Mouse (Mus musculus) CH12.LX (cell line): ENCODE results near the gene Lpar1. TPM values are rescaled to one million over a fixed set of nuclear protein-coding genes. Genes with fewer than 3 reads are reported as not detected.

Source experiments
- DNase-seq: peaks from one replicate; pipeline ENCODE4 v3.0.0-alpha.2; 2013; ENCODE audit errors: extremely low read depth
- H3K27ac ChIP-seq: 2 replicates; pipeline ENCODE4 v1.5.1; 2012; ENCODE audit warnings: low read depth, mild to moderate bottlenecking, control low read depth, moderate library complexity; ENCODE audit not compliant: insufficient read depth
- H3K27me3 ChIP-seq: replicated peaks from 2 replicates; pipeline ENCODE3; 2012; ENCODE audit warnings: inconsistent platforms
- H3K36me3 ChIP-seq, 2 experiments: replicated peaks in 1 of 2; 2 replicates each; pipeline versions ENCODE3 to v1.6.1; 2012; ENCODE audit warnings: inconsistent platforms in 1 of 2, low read length in 1 of 2, mild to moderate bottlenecking in 1 of 2, mixed read lengths in 1 of 2, moderate library complexity in 1 of 2; ENCODE audit not compliant: control insufficient read depth in 1 of 2, insufficient read depth in 1 of 2
- H3K4me1 ChIP-seq, 2 experiments: 2 replicates each; pipeline ENCODE4 v1.6.1; 2012; ENCODE audit warnings: inconsistent platforms in 1 of 2, moderate library complexity in 1 of 2; ENCODE audit not compliant: insufficient read depth in 2 of 2, control insufficient read depth in 1 of 2
- H3K4me2 ChIP-seq: 2 replicates; pipeline ENCODE4 v1.6.1; 2012; ENCODE audit warnings: low read depth, mild to moderate bottlenecking, control low read depth; ENCODE audit not compliant: poor library complexity, insufficient read depth, severe bottlenecking
- H3K4me3 ChIP-seq, 3 experiments: fragments of 150-350 bp in 1 of 3; sonication (generic) in 1 of 3; replicated peaks in 1 of 3; 2 replicates each; pipeline versions ENCODE3 to v1.5.1; 2011 to 2012; ENCODE audit warnings: low read depth in 2 of 3, low read length in 2 of 3, mild to moderate bottlenecking in 2 of 3, moderate library complexity in 2 of 3, control low read depth in 1 of 3, improper control_type of control experiment in 1 of 3, inconsistent platforms in 1 of 3, mixed read lengths in 1 of 3; ENCODE audit not compliant: poor library complexity in 1 of 3
- H3K79me2 ChIP-seq: replicated peaks from 2 replicates; pipeline ENCODE4 v1.6.1; 2012; ENCODE audit warnings: mild to moderate bottlenecking, moderate library complexity; ENCODE audit not compliant: control insufficient read depth, poor library complexity, insufficient read depth, severe bottlenecking; ENCODE audit errors: extremely low read depth
- H3K9ac ChIP-seq: 2 replicates; pipeline ENCODE4 v1.6.1; 2012; ENCODE audit warnings: low read depth, mild to moderate bottlenecking, control low read depth, moderate library complexity; ENCODE audit not compliant: insufficient read depth
- H3K9me3 ChIP-seq: replicated peaks from 2 replicates; pipeline ENCODE3; 2012; ENCODE audit warnings: low read length, inconsistent platforms, mixed read lengths
- CHD1 ChIP-seq: IDR thresholded peaks from 2 replicates; pipeline ENCODE4 v1.6.1; 2012; ENCODE audit warnings: low read depth, low read length, improper control_type of control experiment, inconsistent platforms
- CTCF ChIP-seq, 2 experiments: IDR thresholded peaks in 1 of 2; conservative IDR thresholded peaks in 1 of 2; 2 replicates each; pipeline ENCODE4 v1.5.1; 2011 to 2012; ENCODE audit warnings: low read depth in 2 of 2, low read length in 2 of 2, improper control_type of control experiment in 1 of 2, inconsistent platforms in 1 of 2, mild to moderate bottlenecking in 1 of 2, moderate library complexity in 1 of 2
- ELF1 ChIP-seq: IDR thresholded peaks from 2 replicates; pipeline ENCODE4 v1.6.1; 2014; ENCODE audit warnings: low read depth, mild to moderate bottlenecking, inconsistent platforms, low read length, improper control_type of control experiment
- EP300 ChIP-seq: IDR thresholded peaks from 2 replicates; pipeline ENCODE4 v1.6.1; 2011; ENCODE audit warnings: low read length, improper control_type of control experiment
- GABPA ChIP-seq: IDR thresholded peaks from 2 replicates; pipeline ENCODE4 v1.6.1; 2012; ENCODE audit warnings: low read depth, low read length, improper control_type of control experiment, inconsistent platforms; ENCODE audit not compliant: insufficient replicate concordance
- HCFC1 ChIP-seq: IDR thresholded peaks from 2 replicates; pipeline ENCODE4 v1.6.1; 2012; ENCODE audit warnings: low read depth, mild to moderate bottlenecking, inconsistent platforms, low read length, improper control_type of control experiment
- JUND ChIP-seq: conservative IDR thresholded peaks from 2 replicates; pipeline ENCODE4 v1.6.1; 2011; ENCODE audit warnings: low read depth, low read length, improper control_type of control experiment
- MAZ ChIP-seq: IDR thresholded peaks from 2 replicates; pipeline ENCODE4 v1.6.1; 2012; ENCODE audit warnings: low read depth, mild to moderate bottlenecking, inconsistent platforms, low read length, improper control_type of control experiment, moderate library complexity
- MEF2A ChIP-seq: IDR thresholded peaks from 2 replicates; pipeline ENCODE4 v1.6.1; 2014; ENCODE audit warnings: low read depth, mild to moderate bottlenecking, inconsistent platforms, low read length, improper control_type of control experiment, borderline replicate concordance
- MXI1 ChIP-seq: IDR thresholded peaks from 2 replicates; pipeline ENCODE4 v1.6.1; 2011; ENCODE audit warnings: mild to moderate bottlenecking, low read depth, low read length, improper control_type of control experiment
- NELFE ChIP-seq: IDR thresholded peaks from 2 replicates; pipeline ENCODE4 v1.6.1; 2011; ENCODE audit warnings: low read depth, low read length, improper control_type of control experiment
- PAX5 ChIP-seq: IDR thresholded peaks from 2 replicates; pipeline ENCODE4 v1.6.1; 2012; ENCODE audit warnings: low read length, inconsistent platforms, mixed read lengths
- POLR2AphosphoS2 ChIP-seq: IDR thresholded peaks from 2 replicates; pipeline ENCODE4 v1.6.1; 2011; ENCODE audit warnings: low read depth, low read length, improper control_type of control experiment
- RAD21 ChIP-seq: IDR thresholded peaks from 2 replicates; pipeline ENCODE4 v1.6.1; 2011; ENCODE audit warnings: low read depth, mild to moderate bottlenecking, low read length, improper control_type of control experiment, moderate library complexity
- TBP ChIP-seq: conservative IDR thresholded peaks from 2 replicates; pipeline ENCODE4 v1.6.1; 2011; ENCODE audit warnings: low read depth, low read length, improper control_type of control experiment
- TCF12 ChIP-seq: IDR thresholded peaks from 2 replicates; pipeline ENCODE4 v1.6.1; 2014; ENCODE audit warnings: low read depth, mild to moderate bottlenecking, inconsistent platforms, low read length, improper control_type of control experiment
- UBTF ChIP-seq: IDR thresholded peaks from 2 replicates; pipeline ENCODE4 v1.6.1; 2012; ENCODE audit warnings: low read depth, mild to moderate bottlenecking, inconsistent platforms, low read length, improper control_type of control experiment, moderate library complexity
- USF1 ChIP-seq: IDR thresholded peaks from 2 replicates; pipeline ENCODE4 v1.6.1; 2014; ENCODE audit warnings: low read depth, mild to moderate bottlenecking, inconsistent platforms, low read length, improper control_type of control experiment
- ZKSCAN1 ChIP-seq: IDR thresholded peaks from 2 replicates; pipeline ENCODE4 v1.6.1; 2012; ENCODE audit warnings: low read depth, inconsistent platforms, low read length, improper control_type of control experiment, borderline replicate concordance
- ZMIZ1 ChIP-seq: IDR thresholded peaks from 2 replicates; pipeline ENCODE4 v1.6.1; 2012; ENCODE audit warnings: low read depth, mild to moderate bottlenecking, inconsistent platforms, low read length, improper control_type of control experiment
- ZNF384 ChIP-seq: IDR thresholded peaks from 2 replicates; pipeline ENCODE4 v1.6.1; 2012; ENCODE audit warnings: low read depth, low read length, improper control_type of control experiment, inconsistent platforms
- dilution Hi-C: fragments of 300-500 bp; cut with MboI; formaldehyde crosslinking; loops from 2 replicates; pipeline ENCODE4 v1.14.3; 2020; ENCODE audit warnings: low sequenced_read_pairs; ENCODE audit not compliant: extremely low pct_unique_long_range_greater_than_20kb, extremely low pct_ligation_motif_present
- in situ Hi-C: fragments of 300-500 bp; cut with MboI; formaldehyde crosslinking; loops from 3 replicates; pipeline ENCODE4 v1.14.3; 2019; ENCODE audit warnings: low sequenced_read_pairs, low pct_ligation_motif_present, low pct_unique_long_range_greater_than_20kb, mixed read lengths
- polyA plus RNA-seq: library from polyadenylated mRNA; unstranded; fragments of >175 nt; gene quantifications from 2 replicates; pipeline ENCODE4 v1.2.1, GENCODE M21; 2012; ENCODE audit warnings: low read depth; ENCODE audit not compliant: insufficient read length
- total RNA-seq, 2 experiments: library from RNA; depleted of rRNA; stranded (reverse); fragments of 300-350 nt in 1 of 2; fragments of >200 nt in 1 of 2; gene quantifications; 2 replicates each; pipeline ENCODE4 v1.2.3; 2012 to 2014

Gene Lpar1
- total and polyA plus RNA-seq, 3 experiments: 0.04 TPM; not detected in 2

- no peak overlapping the region for H3K4me3 ChIP-seq
- H3K36me3 ChIP-seq: no peaks in the 10 kb centered on the region
- no peaks in the 10 kb centered on the region for H3K27me3 ChIP-seq
- in situ Hi-C loops: no loop called here
- TF ChIP-seq POLR2AphosphoS2 (no peak), USF1 (no peak), MAZ (no peak), CTCF (conservative IDR thresholded peaks at IDR 0.05 in 1 of 2, IDR thresholded peaks at IDR 0.05 in 1 of 2; ENCODE audit: low read depth in 2 of 2, low read length in 2 of 2) (no peak), ZNF384 (no peak), GABPA (no peak), ZMIZ1 (no peak), NELFE (no peak), PAX5 (no peak), UBTF (no peak), ZKSCAN1 (no peak), TCF12 (no peak), CHD1 (no peak), MXI1 (no peak), EP300 (no peak), RAD21 (no peak), ELF1 (no peak)
- no peaks in the 10 kb centered on the region for H3K9me3 ChIP-seq
- H3K9ac ChIP-seq: no peak overlapping the region
- no peak overlapping the region for H3K4me2 ChIP-seq
- no peak for DNase-seq
- no peak overlapping the region for H3K27ac ChIP-seq
- dilution Hi-C loops: no loop called here
- H3K4me1 ChIP-seq: no peaks in the 10 kb centered on the region
- no peaks in the 10 kb centered on the region for H3K79me2 ChIP-seq
Measured at GRCm38 (mm10) chr4:58453334-58453733, 100.4 kb downstream of the Lpar1 start.

- no peaks in the 10 kb centered on the region for H3K36me3 ChIP-seq
- no peaks in the 10 kb centered on the region for H3K79me2 ChIP-seq
- no peaks in the 10 kb centered on the region for H3K9me3 ChIP-seq
- no peak overlapping the region for H3K4me2 ChIP-seq
- H3K4me3 ChIP-seq: no peak overlapping the region
- no peak overlapping the region for H3K9ac ChIP-seq
- no peaks in the 10 kb centered on the region for H3K27me3 ChIP-seq
- no peaks in the 10 kb centered on the region for H3K4me1 ChIP-seq
- TF ChIP-seq MEF2A: no peak
- TF ChIP-seq USF1: no peak
- TF ChIP-seq HCFC1: no peak
- no peak for TF ChIP-seq JUND
- TF ChIP-seq ZKSCAN1: no peak
- TF ChIP-seq TBP: no peak
- no peak for TF ChIP-seq EP300
- H3K27ac ChIP-seq: no peak overlapping the region
- no peak for DNase-seq
- dilution Hi-C loops: no loop called here
- in situ Hi-C loops: loop anchor here (25.0 kb wide), 1 partner anchor 288 kb away; no protein-coding TSS in a partner anchor
Measured at GRCm38 (mm10) chr4:58448825-58449224, 104.9 kb downstream of the Lpar1 start.
